Mouse (Mus musculus): Measurements from ENCODE around the gene Sgcd. TPM values are rescaled to one million over a fixed set of nuclear protein-coding genes. Genes with fewer than 3 reads are reported as not detected.

The Sgcd gene
- total and polyA plus RNA-seq, 3 experiments: 0.38 to 2.4 (median 0.43) TPM

- Histone ChIP-seq H3K4me3 (replicated peaks in 1 of 3; ENCODE audit: low read depth in 2 of 3, low read length in 2 of 3, poor library complexity in 1 of 3) (no peak overlapping the region), H3K27me3 (replicated peaks) (no peaks in the 10 kb centered on the region), H3K36me3 (replicated peaks in 1 of 2; ENCODE audit: control insufficient read depth in 1 of 2, insufficient read depth in 1 of 2, low read length in 1 of 2) (no peaks in the 10 kb centered on the region), H3K9ac (ENCODE audit: insufficient read depth, low read depth) (no peak overlapping the region), H3K9me3 (replicated peaks; ENCODE audit: low read length) (no peaks in the 10 kb centered on the region), H3K4me1 (ENCODE audit: control insufficient read depth in 1 of 2, insufficient read depth in 2 of 2) (no peaks in the 10 kb centered on the region), H3K4me2 (ENCODE audit: insufficient read depth, low read depth, poor library complexity, severe bottlenecking) (no peak overlapping the region), H3K27ac (ENCODE audit: insufficient read depth, low read depth) (no peak overlapping the region), H3K79me2 (replicated peaks; ENCODE audit: control insufficient read depth, extremely low read depth, insufficient read depth, poor library complexity, severe bottlenecking) (no peaks in the 10 kb centered on the region)
- no peak for TF ChIP-seq MXI1 (IDR thresholded peaks at IDR 0.05; ENCODE audit: low read depth, low read length)
- no peak for TF ChIP-seq HCFC1 (IDR thresholded peaks at IDR 0.05; ENCODE audit: low read depth, low read length)
- TF ChIP-seq GABPA (IDR thresholded peaks at IDR 0.05; ENCODE audit: insufficient replicate concordance, low read depth, low read length): no peak
- TF ChIP-seq UBTF (IDR thresholded peaks at IDR 0.05; ENCODE audit: low read depth, low read length): no peak
- TF ChIP-seq ZC3H11A (IDR thresholded peaks at IDR 0.05; ENCODE audit: low read depth, low read length): no peak
- no peak for TF ChIP-seq MAFK (IDR thresholded peaks at IDR 0.05; ENCODE audit: insufficient replicate concordance, low read length)
- TF ChIP-seq MYC (IDR thresholded peaks at IDR 0.05; ENCODE audit: low read depth, low read length): no peak
- no peak for TF ChIP-seq ELF1 (IDR thresholded peaks at IDR 0.05; ENCODE audit: low read depth, low read length)
- dilution Hi-C loops (cut with MboI; ENCODE audit: extremely low pct_ligation_motif_present, extremely low pct_unique_long_range_greater_than_20kb, low sequenced_read_pairs) (no loop called here), in situ Hi-C loops (cut with MboI; ENCODE audit: low pct_ligation_motif_present, low pct_unique_long_range_greater_than_20kb, low sequenced_read_pairs) (no loop called here)
- DNase-seq (ENCODE audit: extremely low read depth): no peak
These were observed 378.9 kb downstream of the Sgcd start for GRCm38 (mm10) chr11:47609892-47610291.

GRCm38 (mm10) chr11:47574635-47575034 is 414.1 kb downstream of the Sgcd start:
- no peak overlapping the region for H3K4me3 ChIP-seq (replicated peaks in 1 of 3; ENCODE audit: low read depth in 2 of 3, low read length in 2 of 3, poor library complexity in 1 of 3)
- dilution Hi-C loops (cut with MboI; ENCODE audit: extremely low pct_ligation_motif_present, extremely low pct_unique_long_range_greater_than_20kb, low sequenced_read_pairs) (no loop called here), in situ Hi-C loops (cut with MboI; ENCODE audit: low pct_ligation_motif_present, low pct_unique_long_range_greater_than_20kb, low sequenced_read_pairs) (no loop called here)
- no peak overlapping the region for H3K27ac ChIP-seq (ENCODE audit: insufficient read depth, low read depth)
- no peaks in the 10 kb centered on the region for H3K9me3 ChIP-seq (replicated peaks; ENCODE audit: low read length)
- H3K4me1 ChIP-seq (ENCODE audit: control insufficient read depth in 1 of 2, insufficient read depth in 2 of 2): peaks cover 0 to 9% of the 10 kb centered on the region in 2 experiments; a peak in 1 of 4 replicates
- TF ChIP-seq ZC3H11A (IDR thresholded peaks at IDR 0.05; ENCODE audit: low read depth, low read length): no peak
- TF ChIP-seq JUN (IDR thresholded peaks at IDR 0.05; ENCODE audit: insufficient read depth, low read depth, low read length): no peak
- no peak for TF ChIP-seq CHD1 (IDR thresholded peaks at IDR 0.05; ENCODE audit: low read depth, low read length)
- no peak for TF ChIP-seq EP300 (IDR thresholded peaks at IDR 0.05; ENCODE audit: low read length)
- no peak for TF ChIP-seq ZNF384 (IDR thresholded peaks at IDR 0.05; ENCODE audit: low read depth, low read length)
- no peak for DNase-seq (ENCODE audit: extremely low read depth)
- no peaks in the 10 kb centered on the region for H3K36me3 ChIP-seq (replicated peaks in 1 of 2; ENCODE audit: control insufficient read depth in 1 of 2, insufficient read depth in 1 of 2, low read length in 1 of 2)
- H3K9ac ChIP-seq (ENCODE audit: insufficient read depth, low read depth): no peak overlapping the region
- no peak overlapping the region for H3K4me2 ChIP-seq (ENCODE audit: insufficient read depth, low read depth, poor library complexity, severe bottlenecking)
- no peaks in the 10 kb centered on the region for H3K79me2 ChIP-seq (replicated peaks; ENCODE audit: control insufficient read depth, extremely low read depth, insufficient read depth, poor library complexity, severe bottlenecking)
- H3K27me3 ChIP-seq (replicated peaks): no peaks in the 10 kb centered on the region

GRCm38 (mm10) chr11:47568488-47568887 is 420.3 kb downstream of the Sgcd start:
- Histone ChIP-seq H3K27me3 (replicated peaks) (no peaks in the 10 kb centered on the region), H3K4me3 (replicated peaks in 1 of 3; ENCODE audit: low read depth in 2 of 3, low read length in 2 of 3, poor library complexity in 1 of 3) (no peak overlapping the region), H3K27ac (ENCODE audit: insufficient read depth, low read depth) (no peak overlapping the region), H3K9ac (ENCODE audit: insufficient read depth, low read depth) (no peak overlapping the region), H3K4me2 (ENCODE audit: insufficient read depth, low read depth, poor library complexity, severe bottlenecking) (no peak overlapping the region), H3K79me2 (replicated peaks; ENCODE audit: control insufficient read depth, extremely low read depth, insufficient read depth, poor library complexity, severe bottlenecking) (no peaks in the 10 kb centered on the region), H3K9me3 (replicated peaks; ENCODE audit: low read length) (no peaks in the 10 kb centered on the region), H3K36me3 (replicated peaks in 1 of 2; ENCODE audit: control insufficient read depth in 1 of 2, insufficient read depth in 1 of 2, low read length in 1 of 2) (no peaks in the 10 kb centered on the region), H3K4me1 (ENCODE audit: control insufficient read depth in 1 of 2, insufficient read depth in 2 of 2) (no peaks in the 10 kb centered on the region)
- dilution Hi-C loops (cut with MboI; ENCODE audit: extremely low pct_ligation_motif_present, extremely low pct_unique_long_range_greater_than_20kb, low sequenced_read_pairs) (no loop called here), in situ Hi-C loops (cut with MboI; ENCODE audit: low pct_ligation_motif_present, low pct_unique_long_range_greater_than_20kb, low sequenced_read_pairs) (no loop called here)
- TF ChIP-seq JUN (IDR thresholded peaks at IDR 0.05; ENCODE audit: insufficient read depth, low read depth, low read length): no peak
- no peak for TF ChIP-seq ZC3H11A (IDR thresholded peaks at IDR 0.05; ENCODE audit: low read depth, low read length)
- no peak for TF ChIP-seq MAZ (IDR thresholded peaks at IDR 0.05; ENCODE audit: low read depth, low read length)
- TF ChIP-seq UBTF (IDR thresholded peaks at IDR 0.05; ENCODE audit: low read depth, low read length): no peak
- no peak for TF ChIP-seq ZKSCAN1 (IDR thresholded peaks at IDR 0.05; ENCODE audit: borderline replicate concordance, low read depth, low read length)
- no peak for TF ChIP-seq CHD1 (IDR thresholded peaks at IDR 0.05; ENCODE audit: low read depth, low read length)
- TF ChIP-seq EP300 (IDR thresholded peaks at IDR 0.05; ENCODE audit: low read length): no peak
- no peak for TF ChIP-seq E2F4 (IDR thresholded peaks at IDR 0.05; ENCODE audit: insufficient replicate concordance, low read depth, low read length)
- TF ChIP-seq JUND (conservative IDR thresholded peaks at IDR 0.05; ENCODE audit: low read depth, low read length): no peak
- no peak for TF ChIP-seq MYC (IDR thresholded peaks at IDR 0.05; ENCODE audit: low read depth, low read length)
- no peak for TF ChIP-seq POLR2A (IDR thresholded peaks at IDR 0.05; ENCODE audit: low read depth, low read length)
- no peak for TF ChIP-seq NRF1 (IDR thresholded peaks at IDR 0.05; ENCODE audit: low read depth, low read length)
- TF ChIP-seq MXI1 (IDR thresholded peaks at IDR 0.05; ENCODE audit: low read depth, low read length): no peak
- no peak for DNase-seq (ENCODE audit: extremely low read depth)
